Mouse (Mus musculus): ENCODE data around the gene C2cd5.

GRCm38 (mm10) chr6:143068181-143068915 is 31.6 kb downstream of the C2cd5 start:
- TF ChIP-seq CTCF (conservative IDR thresholded peaks at IDR 0.05 in 1 of 2, IDR thresholded peaks at IDR 0.05 in 1 of 2; ENCODE audit: low read depth in 2 of 2, low read length in 2 of 2) (no peak), ZC3H11A (IDR thresholded peaks at IDR 0.05; ENCODE audit: low read depth, low read length) (no peak), E2F4 (IDR thresholded peaks at IDR 0.05; ENCODE audit: insufficient replicate concordance, low read depth, low read length) (no peak), POLR2A (IDR thresholded peaks at IDR 0.05; ENCODE audit: low read depth, low read length) (no peak), ZNF384 (IDR thresholded peaks at IDR 0.05; ENCODE audit: low read depth, low read length) (no peak), CHD2 (IDR thresholded peaks at IDR 0.05; ENCODE audit: low read length) (no peak), SMC3 (IDR thresholded peaks at IDR 0.05; ENCODE audit: low read depth, low read length) (no peak), JUND (conservative IDR thresholded peaks at IDR 0.05; ENCODE audit: low read depth, low read length) (no peak), EP300 (IDR thresholded peaks at IDR 0.05; ENCODE audit: low read length) (no peak), USF1 (IDR thresholded peaks at IDR 0.05; ENCODE audit: low read depth, low read length) (no peak), ETS1 (conservative IDR thresholded peaks at IDR 0.05; ENCODE audit: low read depth, low read length) (no peak), SIN3A (IDR thresholded peaks at IDR 0.05; ENCODE audit: low read length) (no peak), TBP (conservative IDR thresholded peaks at IDR 0.05; ENCODE audit: low read depth, low read length) (no peak), MAFK (IDR thresholded peaks at IDR 0.05; ENCODE audit: insufficient replicate concordance, low read length) (no peak)

All from CH12.LX (cell line).